In the genomic region with DNA sequence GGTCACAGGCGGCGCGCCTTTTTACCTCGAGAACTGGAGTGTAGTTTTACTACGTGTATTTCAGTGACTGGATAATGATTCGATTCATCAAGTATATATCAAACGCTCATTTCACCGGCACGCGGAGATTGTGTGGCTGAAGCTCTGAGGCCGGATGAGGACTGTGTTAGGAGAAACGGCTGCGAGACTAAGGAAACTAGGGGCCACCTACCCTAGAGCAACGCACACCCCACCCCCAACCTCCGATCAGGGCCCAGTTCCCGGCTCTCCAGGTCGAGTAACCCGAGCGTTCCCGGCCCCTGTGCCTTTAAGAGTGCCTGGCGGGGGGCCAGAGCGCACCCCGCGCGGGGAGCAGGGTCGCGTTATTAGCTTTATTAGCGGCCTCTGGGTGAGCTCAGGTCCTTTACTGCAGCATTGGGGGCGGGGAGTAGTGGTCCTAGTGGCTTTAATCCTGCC, we compare ENCODE assay signal across 9 mouse cellular contexts. TPM values are rescaled to one million over a fixed set of nuclear protein-coding genes. Genes with fewer than 3 reads are reported as not detected.
DNase-seq lines count a peak whose midpoint lies in the region; ATAC-seq lines count a peak whose summit lies in the region.
"Had no signal": no experiment of that assay in that cellular context is flagged by ENCODE, and none has a peak within 500 bp of the region (broad histone marks: within the 10 kb centered on the region; RNA-seq: fewer than 3 reads in every experiment).

No protein-coding gene starts in this region.

- under 1% methylated on average over 29 of the region's 29 CpGs for WGBS in embryonic facial prominence, embryonic 13.5 days
- 0% methylated on average over 29 of the region's 29 CpGs for WGBS in heart, embryonic 14.5 days
- under 1% methylated on average over 29 of the region's 29 CpGs for WGBS in midbrain, embryonic 10.5 days

- peaks cover 12% of the 10 kb centered on the region for H3K4me1 ChIP-seq in embryonic facial prominence, embryonic 13.5 days
- H3K4me1 ChIP-seq in heart, embryonic 14.5 days (ENCODE audit: control insufficient read depth in 2 of 2, insufficient read depth in 2 of 2, low read length in 2 of 2), result peaks cover 10 to 28% of the 10 kb centered on the region in 2 experiments; a peak in 3 of 4 replicates
- H3K4me1 ChIP-seq in midbrain, embryonic 10.5 days, result peaks cover 81% of the 10 kb centered on the region

- no peaks in the 10 kb centered on the region for H3K9me3 ChIP-seq in embryonic facial prominence, embryonic 13.5 days
- no peaks in the 10 kb centered on the region for H3K9me3 ChIP-seq in heart, embryonic 14.5 days (ENCODE audit: control insufficient read depth, low read length)
- H3K9me3 ChIP-seq in midbrain, embryonic 10.5 days (replicated peaks), result no peaks in the 10 kb centered on the region
- H3K9me3 ChIP-seq: megakaryocyte, embryonic 14.5 days had no signal

- H3K9ac ChIP-seq in embryonic facial prominence, embryonic 13.5 days, result peak overlapping the region; percentile 100
- H3K9ac ChIP-seq in heart, embryonic 14.5 days (ENCODE audit: low read length), result peak overlapping the region; percentile 93

- peak overlapping the region; percentile 87 for H3K4me2 ChIP-seq in embryonic facial prominence, embryonic 13.5 days
- H3K4me2 ChIP-seq in heart, embryonic 14.5 days (ENCODE audit: low read length), result peak overlapping the region; percentile 97

- H3K27me3 ChIP-seq in embryonic facial prominence, embryonic 13.5 days, result no peaks in the 10 kb centered on the region
- H3K27me3 ChIP-seq in heart, embryonic 14.5 days (ENCODE audit: control insufficient read depth, insufficient read depth, low read length), result peaks cover 13% of the 10 kb centered on the region
- peaks cover 58% of the 10 kb centered on the region for H3K27me3 ChIP-seq in midbrain, embryonic 10.5 days (ENCODE audit: low read depth, poor library complexity, severe bottlenecking)

- peaks cover 16% of the 10 kb centered on the region for H3K36me3 ChIP-seq in embryonic facial prominence, embryonic 13.5 days
- no peaks in the 10 kb centered on the region for H3K36me3 ChIP-seq in heart, embryonic 14.5 days (ENCODE audit: control insufficient read depth, insufficient read depth, low read length)
- no peaks in the 10 kb centered on the region for H3K36me3 ChIP-seq in midbrain, embryonic 10.5 days

- ATAC-seq in embryonic facial prominence, embryonic 13.5 days (ENCODE audit: insufficient number of reproducible peaks, insufficient read depth, low FRiP score, low TSS enrichment, low read depth), result no peak
- ATAC-seq in heart, embryonic 14.5 days (ENCODE audit: insufficient number of reproducible peaks, insufficient read depth, low FRiP score, low read depth), result peak; percentile 52; the same call in 1 of the 2 replicates

- DNase-seq in ovary, postnatal 10 days (ENCODE audit: low spot score), result peak; percentile 48
- DNase-seq in ovary, adult 18-20 months (ENCODE audit: low spot score), result no peak
- peak; percentile 80 for DNase-seq in kidney, postnatal 10 days
- peak; percentile 73 for DNase-seq in midbrain, embryonic 10.5 days (ENCODE audit: low spot score)
- DNase-seq in urinary bladder, adult 2 months (ENCODE audit: low spot score), result peak; percentile 64
- DNase-seq in cerebellum, adult 11 months, result no peak

- H3K4me3 ChIP-seq in embryonic facial prominence, embryonic 13.5 days, result peak overlapping the region; percentile 91
- H3K4me3 ChIP-seq in heart, embryonic 14.5 days (ENCODE audit: control insufficient read depth in 1 of 2, insufficient read depth in 1 of 2, low read depth in 1 of 2, low read length in 2 of 2), result peak overlapping the region; percentile 58 to 82
- peak overlapping the region; percentile 80 for H3K4me3 ChIP-seq in midbrain, embryonic 10.5 days

- H3K27ac ChIP-seq in embryonic facial prominence, embryonic 13.5 days, result peak overlapping the region; percentile 100
- H3K27ac ChIP-seq in heart, embryonic 14.5 days (replicated peaks in 1 of 2; ENCODE audit: control insufficient read depth in 1 of 2, insufficient read depth in 1 of 2, low read depth in 2 of 2, low read length in 2 of 2), result peak overlapping the region; percentile 91 to 94
- peak overlapping the region; percentile 97 for H3K27ac ChIP-seq in midbrain, embryonic 10.5 days (replicated peaks)

RNA-seq across cellular contexts. Expression of a gene that starts 1.9 kb away (rescaled TPM):
- polyA plus RNA-seq in embryonic facial prominence, embryonic 13.5 days (2015; fragmentation: Nextera tagmentation; extraction: Ambion mirVana), result 280 and 323 TPM in 2 replicates
- polyA plus RNA-seq in heart, embryonic 14.5 days (2014; fragmentation: Nextera tagmentation; extraction: Ambion mirVana), result 15.3 and 17.7 TPM in 2 replicates
- polyA plus RNA-seq in midbrain, embryonic 10.5 days (2016; fragmentation: Nextera tagmentation; extraction: Ambion mirVana), result 49.5 and 49.7 TPM in 2 replicates
- 64.0 and 69.0 TPM in 2 replicates for polyA plus RNA-seq in urinary bladder, adult 2 months (2012; rRNA removed)

Comparison
In these comparisons a context has a peak if more than half of its experiments do, and no peak if none do; other contexts are left out.
1. DNase-seq: peak in ovary, postnatal 10 days (single experiment), kidney, postnatal 10 days (single experiment), midbrain, embryonic 10.5 days (single experiment) and urinary bladder, adult 2 months (single experiment); none in ovary, adult 18-20 months (single experiment) and cerebellum, adult 11 months (single experiment).
2. Peak in every context shown above with its lines, with median percentiles within 50 percentile points of each other: H3K27ac ChIP-seq and H3K4me3 ChIP-seq.